Mouse (Mus musculus): ENCODE data around the gene Chst3. TPM values are rescaled to one million over a fixed set of nuclear protein-coding genes. Genes with fewer than 3 reads are reported as not detected.
"Not testable (repeated sequence)": the region's sequence is repeated elsewhere in the genome, so short reads cannot be mapped to it uniquely, and the experiment has no call there.

The Chst3 gene
- total RNA-seq, 1 experiment from 2014 or later = 10.5 TPM

- ATAC-seq (replicated peaks; ENCODE audit: insufficient number of reproducible peaks, low FRiP score, low TSS enrichment, poor library complexity, severe bottlenecking) = peak; percentile 49; the same call in 1 of the 2 replicates
These were observed 18.6 kb upstream of the Chst3 start for GRCm38 (mm10) chr10:60237475-60238154.

GRCm38 (mm10) chr10:60235876-60236275 lies 16.8 kb upstream of the Chst3 start:
- not testable (repeated sequence) for ATAC-seq (replicated peaks; ENCODE audit: insufficient number of reproducible peaks, low FRiP score, low TSS enrichment, poor library complexity, severe bottlenecking)

GRCm38 (mm10) chr10:60234006-60234405 lies 14.9 kb upstream of the Chst3 start:
- ATAC-seq (replicated peaks; ENCODE audit: insufficient number of reproducible peaks, low FRiP score, low TSS enrichment, poor library complexity, severe bottlenecking) = no peak

- ATAC-seq (replicated peaks; ENCODE audit: insufficient number of reproducible peaks, low FRiP score, low TSS enrichment, poor library complexity, severe bottlenecking) = no peak
These were observed 11.4 kb upstream of the Chst3 start for GRCm38 (mm10) chr10:60230321-60231088.

GRCm38 (mm10) chr10:60229113-60229512 lies 10.1 kb upstream of the Chst3 start:
- ATAC-seq (replicated peaks; ENCODE audit: insufficient number of reproducible peaks, low FRiP score, low TSS enrichment, poor library complexity, severe bottlenecking) = no peak

- no peak for ATAC-seq (replicated peaks; ENCODE audit: insufficient number of reproducible peaks, low FRiP score, low TSS enrichment, poor library complexity, severe bottlenecking)
These were observed 8.6 kb upstream of the Chst3 start for GRCm38 (mm10) chr10:60227666-60228065.

GRCm38 (mm10) chr10:60224601-60225000 lies 5.5 kb upstream of the Chst3 start:
- no peak for ATAC-seq (replicated peaks; ENCODE audit: insufficient number of reproducible peaks, low FRiP score, low TSS enrichment, poor library complexity, severe bottlenecking)

GRCm38 (mm10) chr10:60221571-60222259 lies 2.7 kb upstream of the Chst3 start:
- ATAC-seq (replicated peaks; ENCODE audit: insufficient number of reproducible peaks, low FRiP score, low TSS enrichment, poor library complexity, severe bottlenecking) = not testable (repeated sequence)

GRCm38 (mm10) chr10:60220607-60221006 lies 1.5 kb upstream of the Chst3 start:
- ATAC-seq (replicated peaks; ENCODE audit: insufficient number of reproducible peaks, low FRiP score, low TSS enrichment, poor library complexity, severe bottlenecking) = no peak

- ATAC-seq (replicated peaks; ENCODE audit: insufficient number of reproducible peaks, low FRiP score, low TSS enrichment, poor library complexity, severe bottlenecking) = no peak
These were observed 1.0 kb upstream of the Chst3 start for GRCm38 (mm10) chr10:60220042-60220523.

- ATAC-seq (replicated peaks; ENCODE audit: insufficient number of reproducible peaks, low FRiP score, low TSS enrichment, poor library complexity, severe bottlenecking) = no peak
These were observed 948 bp downstream of the Chst3 start for GRCm38 (mm10) chr10:60218033-60218590.

- ATAC-seq (replicated peaks; ENCODE audit: insufficient number of reproducible peaks, low FRiP score, low TSS enrichment, poor library complexity, severe bottlenecking) = no peak
These were observed 2.5 kb downstream of the Chst3 start for GRCm38 (mm10) chr10:60216331-60217095.

- ATAC-seq (replicated peaks; ENCODE audit: insufficient number of reproducible peaks, low FRiP score, low TSS enrichment, poor library complexity, severe bottlenecking) = no peak
These were observed 3.7 kb downstream of the Chst3 start for GRCm38 (mm10) chr10:60215077-60215960.

GRCm38 (mm10) chr10:60212589-60213379 lies 6.3 kb downstream of the Chst3 start:
- ATAC-seq (replicated peaks; ENCODE audit: insufficient number of reproducible peaks, low FRiP score, low TSS enrichment, poor library complexity, severe bottlenecking) = no peak

- ATAC-seq (replicated peaks; ENCODE audit: insufficient number of reproducible peaks, low FRiP score, low TSS enrichment, poor library complexity, severe bottlenecking) = no peak
These were observed 7.5 kb downstream of the Chst3 start for GRCm38 (mm10) chr10:60211501-60212005.

GRCm38 (mm10) chr10:60210468-60210867 lies 8.6 kb downstream of the Chst3 start:
- ATAC-seq (replicated peaks; ENCODE audit: insufficient number of reproducible peaks, low FRiP score, low TSS enrichment, poor library complexity, severe bottlenecking) = no peak

- ATAC-seq (replicated peaks; ENCODE audit: insufficient number of reproducible peaks, low FRiP score, low TSS enrichment, poor library complexity, severe bottlenecking) = no peak
These were observed 9.8 kb downstream of the Chst3 start for GRCm38 (mm10) chr10:60209237-60209636.
